Mouse (Mus musculus): Measurements from ENCODE around the gene Rela. TPM values are rescaled to one million over a fixed set of nuclear protein-coding genes. Genes with fewer than 3 reads are reported as not detected.

Rela gene
- polyA plus RNA-seq, 1 experiment from 2014 or later = 29.8 TPM

- H3K27ac ChIP-seq (ENCODE audit: low read depth, low read length) = no peak overlapping the region
- DNase-seq (ENCODE audit: low spot score) (no peak), ATAC-seq (no peak)
- no peaks in the 10 kb centered on the region for H3K4me1 ChIP-seq (ENCODE audit: control insufficient read depth, insufficient read depth, low read length)
- 90% methylated on average over 5 of the region's 5 CpGs for WGBS
- H3K4me3 ChIP-seq (ENCODE audit: low read depth, low read length) = no peak overlapping the region
- H3K27me3 ChIP-seq (replicated peaks; ENCODE audit: control insufficient read depth, insufficient read depth, low read length) = no peaks in the 10 kb centered on the region
- H3K4me2 ChIP-seq (ENCODE audit: low read length) = no peak overlapping the region
- H3K9ac ChIP-seq (ENCODE audit: low read length) = no peak overlapping the region
- no peaks in the 10 kb centered on the region for H3K9me3 ChIP-seq (replicated peaks; ENCODE audit: control insufficient read depth, low read length)
- H3K36me3 ChIP-seq (ENCODE audit: control insufficient read depth, insufficient read depth, low read length) = no peaks in the 10 kb centered on the region
These were observed 15.4 kb upstream of the Rela start for GRCm38 (mm10) chr19:5621884-5622283.

- DNase-seq (ENCODE audit: low spot score) (no peak), ATAC-seq (no peak)
- no peaks in the 10 kb centered on the region for H3K27me3 ChIP-seq (replicated peaks; ENCODE audit: control insufficient read depth, insufficient read depth, low read length)
- H3K27ac ChIP-seq (ENCODE audit: low read depth, low read length) = no peak overlapping the region
- no peaks in the 10 kb centered on the region for H3K9me3 ChIP-seq (replicated peaks; ENCODE audit: control insufficient read depth, low read length)
- H3K4me1 ChIP-seq (ENCODE audit: control insufficient read depth, insufficient read depth, low read length) = no peaks in the 10 kb centered on the region
- H3K9ac ChIP-seq (ENCODE audit: low read length) = no peak overlapping the region
- 87% methylated on average over 8 of the region's 8 CpGs for WGBS
- no peaks in the 10 kb centered on the region for H3K36me3 ChIP-seq (ENCODE audit: control insufficient read depth, insufficient read depth, low read length)
- no peak overlapping the region for H3K4me2 ChIP-seq (ENCODE audit: low read length)
- no peak overlapping the region for H3K4me3 ChIP-seq (ENCODE audit: low read depth, low read length)
These were observed 12.0 kb upstream of the Rela start for GRCm38 (mm10) chr19:5625311-5625710.

GRCm38 (mm10) chr19:5629907-5630306 is 7.4 kb upstream of the Rela start:
- no peaks in the 10 kb centered on the region for H3K9me3 ChIP-seq (replicated peaks; ENCODE audit: control insufficient read depth, low read length)
- H3K9ac ChIP-seq (ENCODE audit: low read length) = no peak overlapping the region
- ATAC-seq (no peak), DNase-seq (ENCODE audit: low spot score) (no peak)
- no peak overlapping the region for H3K4me2 ChIP-seq (ENCODE audit: low read length)
- no peak overlapping the region for H3K4me3 ChIP-seq (ENCODE audit: low read depth, low read length)
- H3K27me3 ChIP-seq (replicated peaks; ENCODE audit: control insufficient read depth, insufficient read depth, low read length) = no peaks in the 10 kb centered on the region
- H3K36me3 ChIP-seq (ENCODE audit: control insufficient read depth, insufficient read depth, low read length) = no peaks in the 10 kb centered on the region
- H3K27ac ChIP-seq (ENCODE audit: low read depth, low read length) = no peak overlapping the region
- no peaks in the 10 kb centered on the region for H3K4me1 ChIP-seq (ENCODE audit: control insufficient read depth, insufficient read depth, low read length)

GRCm38 (mm10) chr19:5632120-5632519 is 5.2 kb upstream of the Rela start:
- 84% methylated on average over 9 of the region's 9 CpGs for WGBS
- ATAC-seq = no peak

GRCm38 (mm10) chr19:5636036-5636570 is 1.2 kb upstream of the Rela start:
- DNase-seq (ENCODE audit: low spot score) (no peak), ATAC-seq (no peak)
- Histone ChIP-seq H3K27ac (ENCODE audit: low read depth, low read length) (no peak overlapping the region), H3K4me3 (ENCODE audit: low read depth, low read length) (no peak overlapping the region), H3K4me2 (ENCODE audit: low read length) (no peak overlapping the region), H3K9ac (ENCODE audit: low read length) (peak overlapping the region; percentile 88), H3K36me3 (ENCODE audit: control insufficient read depth, insufficient read depth, low read length) (peaks cover 26% of the 10 kb centered on the region), H3K9me3 (replicated peaks; ENCODE audit: control insufficient read depth, low read length) (no peaks in the 10 kb centered on the region), H3K27me3 (replicated peaks; ENCODE audit: control insufficient read depth, insufficient read depth, low read length) (no peaks in the 10 kb centered on the region), H3K4me1 (ENCODE audit: control insufficient read depth, insufficient read depth, low read length) (peaks cover 8% of the 10 kb centered on the region; the same call in 1 of the 2 replicates)
- 84% methylated on average over 7 of the region's 7 CpGs for WGBS

More at GRCm38 (mm10) chr19:5632120-5632519, 5.2 kb upstream of the Rela start:
- Histone ChIP-seq H3K27me3 (replicated peaks; ENCODE audit: control insufficient read depth, insufficient read depth, low read length) (no peaks in the 10 kb centered on the region), H3K9ac (ENCODE audit: low read length) (no peak overlapping the region), H3K36me3 (ENCODE audit: control insufficient read depth, insufficient read depth, low read length) (no peaks in the 10 kb centered on the region), H3K4me2 (ENCODE audit: low read length) (no peak overlapping the region), H3K27ac (ENCODE audit: low read depth, low read length) (no peak overlapping the region), H3K9me3 (replicated peaks; ENCODE audit: control insufficient read depth, low read length) (no peaks in the 10 kb centered on the region), H3K4me3 (ENCODE audit: low read depth, low read length) (no peak overlapping the region), H3K4me1 (ENCODE audit: control insufficient read depth, insufficient read depth, low read length) (peaks cover 3% of the 10 kb centered on the region; the same call in 1 of the 2 replicates)
- no peak for DNase-seq (ENCODE audit: low spot score)

GRCm38 (mm10) chr19:5636571-5637041 is 677 bp upstream of the Rela start:
- H3K4me1 ChIP-seq (ENCODE audit: control insufficient read depth, insufficient read depth, low read length) = peaks cover 8% of the 10 kb centered on the region; the same call in 1 of the 2 replicates
- no peaks in the 10 kb centered on the region for H3K9me3 ChIP-seq (replicated peaks; ENCODE audit: control insufficient read depth, low read length)
- ATAC-seq = no peak
- H3K27me3 ChIP-seq (replicated peaks; ENCODE audit: control insufficient read depth, insufficient read depth, low read length) = no peaks in the 10 kb centered on the region
- peak overlapping the region; percentile 68 for H3K4me2 ChIP-seq (ENCODE audit: low read length)
- no peak for DNase-seq (ENCODE audit: low spot score)
- 39% methylated on average over 12 of the region's 12 CpGs for WGBS
- H3K9ac ChIP-seq (ENCODE audit: low read length) = peak overlapping the region; percentile 88
- H3K27ac ChIP-seq (ENCODE audit: low read depth, low read length) = peak overlapping the region; percentile 81
- peak overlapping the region; percentile 83 for H3K4me3 ChIP-seq (ENCODE audit: low read depth, low read length)
- peaks cover 31% of the 10 kb centered on the region for H3K36me3 ChIP-seq (ENCODE audit: control insufficient read depth, insufficient read depth, low read length)

GRCm38 (mm10) chr19:5638416-5639005 is 1.2 kb downstream of the Rela start:
- no peak for ATAC-seq
- Histone ChIP-seq H3K4me2 (ENCODE audit: low read length) (peak overlapping the region; percentile 68), H3K9me3 (replicated peaks; ENCODE audit: control insufficient read depth, low read length) (no peaks in the 10 kb centered on the region), H3K36me3 (ENCODE audit: control insufficient read depth, insufficient read depth, low read length) (peaks cover 49% of the 10 kb centered on the region), H3K4me3 (ENCODE audit: low read depth, low read length) (peak overlapping the region; percentile 83), H3K27me3 (replicated peaks; ENCODE audit: control insufficient read depth, insufficient read depth, low read length) (no peaks in the 10 kb centered on the region), H3K9ac (ENCODE audit: low read length) (peak overlapping the region; percentile 88), H3K27ac (ENCODE audit: low read depth, low read length) (peak overlapping the region; percentile 81; the same call in 1 of the 2 replicates), H3K4me1 (ENCODE audit: control insufficient read depth, insufficient read depth, low read length) (peaks cover 8% of the 10 kb centered on the region; the same call in 1 of the 2 replicates)
- 91% methylated on average over 18 of the region's 18 CpGs for WGBS
- DNase-seq (ENCODE audit: low spot score) = no peak

GRCm38 (mm10) chr19:5640339-5640738 is 3.1 kb downstream of the Rela start:
- Histone ChIP-seq H3K4me2 (ENCODE audit: low read length) (no peak overlapping the region), H3K36me3 (ENCODE audit: control insufficient read depth, insufficient read depth, low read length) (peaks cover 67% of the 10 kb centered on the region), H3K27ac (ENCODE audit: low read depth, low read length) (no peak overlapping the region), H3K4me1 (ENCODE audit: control insufficient read depth, insufficient read depth, low read length) (peaks cover 8% of the 10 kb centered on the region; the same call in 1 of the 2 replicates), H3K27me3 (replicated peaks; ENCODE audit: control insufficient read depth, insufficient read depth, low read length) (no peaks in the 10 kb centered on the region), H3K9me3 (replicated peaks; ENCODE audit: control insufficient read depth, low read length) (no peaks in the 10 kb centered on the region), H3K9ac (ENCODE audit: low read length) (no peak overlapping the region), H3K4me3 (ENCODE audit: low read depth, low read length) (no peak overlapping the region)
- DNase-seq (ENCODE audit: low spot score) (no peak), ATAC-seq (no peak)
- 83% methylated on average over 9 of the region's 9 CpGs for WGBS

GRCm38 (mm10) chr19:5641021-5641420 is 3.7 kb downstream of the Rela start:
- no peaks in the 10 kb centered on the region for H3K27me3 ChIP-seq (replicated peaks; ENCODE audit: control insufficient read depth, insufficient read depth, low read length)
- DNase-seq (ENCODE audit: low spot score) (no peak), ATAC-seq (no peak)
- H3K27ac ChIP-seq (ENCODE audit: low read depth, low read length) = no peak overlapping the region
- no peak overlapping the region for H3K9ac ChIP-seq (ENCODE audit: low read length)
- H3K4me3 ChIP-seq (ENCODE audit: low read depth, low read length) = no peak overlapping the region
- H3K9me3 ChIP-seq (replicated peaks; ENCODE audit: control insufficient read depth, low read length) = no peaks in the 10 kb centered on the region
- H3K4me1 ChIP-seq (ENCODE audit: control insufficient read depth, insufficient read depth, low read length) = peaks cover 8% of the 10 kb centered on the region; the same call in 1 of the 2 replicates
- 92% methylated on average over 17 of the region's 17 CpGs for WGBS
- peaks cover 74% of the 10 kb centered on the region for H3K36me3 ChIP-seq (ENCODE audit: control insufficient read depth, insufficient read depth, low read length)
- no peak overlapping the region for H3K4me2 ChIP-seq (ENCODE audit: low read length)
